Mouse (Mus musculus) liver, embryonic 15.5 days (tissue): Measurements from ENCODE around the gene P3h4. TPM values are rescaled to one million over a fixed set of nuclear protein-coding genes. Genes with fewer than 3 reads are reported as not detected.
"Not testable (repeated sequence)": the region's sequence is repeated elsewhere in the genome, so short reads cannot be mapped to it uniquely, and the experiment has no call there.

Source experiments
- ATAC-seq: fragments of 200-750 bp; cut with Nextera tagmentation; 2 replicates; pipeline ENCODE4 v1.8.0; 2017; ENCODE audit warnings: moderate number of reproducible peaks, mild to moderate bottlenecking, moderate library complexity; ENCODE audit not compliant: insufficient read depth
- H3K27ac ChIP-seq: fragments of 300-500 bp; sonication (generic); replicated peaks from 2 replicates; pipeline ENCODE4 v1.5.1; 2015; ENCODE audit warnings: mild to moderate bottlenecking, inconsistent platforms
- H3K27me3 ChIP-seq: fragments of 300-500 bp; sonication (generic); 2 replicates; pipeline ENCODE4 v1.6.1; 2015; ENCODE audit warnings: mild to moderate bottlenecking, inconsistent platforms
- H3K36me3 ChIP-seq: fragments of 300-500 bp; sonication (generic); replicated peaks from 2 replicates; pipeline ENCODE4 v1.6.1; 2015; ENCODE audit warnings: moderate library complexity, mild to moderate bottlenecking, inconsistent platforms
- H3K4me1 ChIP-seq: fragments of 300-500 bp; sonication (generic); replicated peaks from 2 replicates; pipeline ENCODE4 v1.6.1; 2015; ENCODE audit warnings: inconsistent platforms
- H3K4me2 ChIP-seq: fragments of 300-500 bp; sonication (generic); 2 replicates; pipeline ENCODE4 v1.6.1; 2015; ENCODE audit warnings: moderate library complexity, mild to moderate bottlenecking, inconsistent platforms
- H3K4me3 ChIP-seq: fragments of 300-500 bp; sonication (generic); replicated peaks from 2 replicates; pipeline ENCODE4 v1.5.1; 2015; ENCODE audit warnings: mild to moderate bottlenecking, inconsistent platforms
- H3K9ac ChIP-seq: fragments of 300-500 bp; sonication (generic); 2 replicates; pipeline ENCODE4 v1.6.1; 2015; ENCODE audit warnings: moderate library complexity, mild to moderate bottlenecking, inconsistent platforms
- H3K9me3 ChIP-seq: fragments of 300-500 bp; sonication (generic); replicated peaks from 2 replicates; pipeline ENCODE4 v1.6.1; 2016; ENCODE audit warnings: inconsistent platforms
- WGBS: fragments of 180-500 bp; shearing (Covaris S2); methylation state at CpG from one replicate; pipeline ENCODE4 v1.1.7; 2015; ENCODE audit warnings: mixed read lengths; ENCODE audit not compliant: insufficient replicate concordance; 5-methylcytosine and 5-hydroxymethylcytosine counted together
- polyA plus RNA-seq: library from polyadenylated mRNA; unstranded; fragments of >200 nt; fragmentation: Nextera tagmentation; extraction: Ambion mirVana; gene quantifications from 2 replicates; pipeline ENCODE4 v1.2.1, GENCODE M21; 2015

P3h4 gene
- polyA plus RNA-seq, 1 experiment from 2014 or later = 3.6 TPM

DNA sequence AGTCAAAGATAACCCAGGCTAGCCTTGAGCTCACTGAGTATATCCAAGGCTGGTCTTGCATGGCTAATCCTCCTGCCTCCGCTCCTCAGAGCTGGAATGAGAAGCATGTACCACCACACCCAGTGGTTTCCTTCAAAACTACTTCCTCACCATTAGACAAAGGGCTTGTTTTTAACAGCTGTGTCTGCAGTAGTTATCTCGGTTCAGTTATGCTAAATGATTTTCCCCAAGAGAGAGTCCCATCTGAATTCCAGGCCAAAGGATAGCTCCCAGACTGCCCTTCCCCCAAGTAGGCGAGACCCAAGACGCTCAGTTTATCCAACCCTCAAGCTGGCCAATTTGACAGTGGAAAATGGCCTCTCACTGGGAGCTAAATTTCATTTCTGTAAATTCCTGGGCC, 38.6 kb downstream of the P3h4 start:
- ATAC-seq = no peak
- Histone ChIP-seq H3K4me2 (no peak overlapping the region), H3K27ac (no peak overlapping the region), H3K36me3 (peaks cover 39% of the 10 kb centered on the region), H3K4me1 (no peaks in the 10 kb centered on the region), H3K9ac (no peak overlapping the region), H3K27me3 (no peaks in the 10 kb centered on the region), H3K4me3 (no peak overlapping the region), H3K9me3 (no peaks in the 10 kb centered on the region)
- 53% methylated on average over 4 of the region's 4 CpGs for WGBS

DNA sequence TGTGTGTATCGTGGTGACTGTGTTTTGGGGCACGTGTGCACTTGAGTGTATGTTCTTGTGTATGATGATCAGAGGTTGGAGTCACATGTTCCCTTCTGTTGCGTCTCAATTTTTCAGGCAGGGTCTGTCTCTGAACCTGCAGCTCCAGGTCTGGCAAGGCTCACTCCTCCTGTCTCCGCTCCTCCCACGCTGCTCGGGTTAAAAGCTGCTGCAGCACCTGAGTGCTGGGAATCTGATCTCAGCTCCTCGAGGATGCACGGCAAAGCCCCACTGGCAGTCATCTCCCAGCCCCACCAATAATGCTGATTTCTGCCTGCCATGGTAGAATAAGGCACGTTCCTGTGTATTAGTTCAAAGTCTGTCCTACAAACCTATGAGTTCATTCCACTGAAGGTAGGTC, 39.5 kb downstream of the P3h4 start:
- Histone ChIP-seq H3K27ac (no peak overlapping the region), H3K9ac (no peak overlapping the region), H3K27me3 (no peaks in the 10 kb centered on the region), H3K4me2 (no peak overlapping the region), H3K36me3 (peaks cover 33% of the 10 kb centered on the region), H3K4me1 (no peaks in the 10 kb centered on the region), H3K4me3 (no peak overlapping the region), H3K9me3 (no peaks in the 10 kb centered on the region)
- 72% methylated on average over 9 of the region's 9 CpGs for WGBS
- ATAC-seq = no peak

DNA sequence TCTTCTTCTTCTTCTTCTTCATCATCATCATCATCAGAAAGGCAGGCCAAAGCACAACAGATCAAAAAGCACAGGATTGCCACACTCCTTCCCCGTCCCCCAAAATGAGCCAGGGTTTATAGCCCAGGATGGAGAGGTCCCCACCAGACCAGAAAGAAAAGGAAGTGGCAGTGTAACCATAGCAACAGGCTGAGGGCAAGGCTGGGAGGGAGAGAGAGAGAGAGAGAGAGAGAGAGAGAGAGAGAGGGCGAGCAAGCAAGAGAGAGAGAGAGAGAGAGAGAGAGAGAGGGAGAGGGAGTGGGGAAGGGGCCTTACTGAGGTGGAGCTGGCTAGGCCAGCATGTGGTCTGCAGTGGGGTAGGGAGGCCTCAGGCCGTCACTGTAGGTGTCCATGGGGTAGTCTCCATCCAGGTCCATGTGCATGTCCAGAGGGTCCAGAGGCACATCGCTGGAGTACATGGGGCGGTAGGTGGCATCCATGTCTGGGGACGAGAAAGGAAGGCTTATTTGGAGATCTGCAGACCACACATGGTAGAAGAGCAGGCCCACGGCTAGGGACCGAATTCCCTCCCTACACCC, 42.6 kb downstream of the P3h4 start:
- Histone ChIP-seq H3K4me2 (no peak overlapping the region), H3K4me3 (no peak overlapping the region)
- no peak for ATAC-seq

DNA sequence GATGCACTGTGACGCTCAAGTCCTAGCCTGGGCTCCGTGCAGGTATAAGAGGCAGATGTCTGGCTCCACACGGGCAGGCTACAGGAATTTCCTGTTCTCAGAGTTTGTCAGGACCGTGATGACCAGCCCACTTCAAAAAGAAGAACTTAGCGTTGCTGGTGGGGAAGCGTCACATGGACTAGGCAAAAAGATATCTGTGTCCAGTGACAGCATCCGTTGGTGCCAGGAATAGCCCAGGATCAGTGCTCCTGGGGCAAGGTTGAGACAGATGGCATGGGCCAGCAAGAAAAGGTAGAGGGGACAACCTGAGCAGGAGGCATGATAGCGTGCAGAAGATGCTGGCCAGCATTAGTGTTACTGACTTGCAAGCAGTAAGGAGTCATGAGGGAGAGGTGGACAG, 44.8 kb downstream of the P3h4 start:
- Histone ChIP-seq H3K4me3 (no peak overlapping the region), H3K27ac (no peak overlapping the region), H3K4me1 (no peaks in the 10 kb centered on the region), H3K27me3 (no peaks in the 10 kb centered on the region), H3K4me2 (no peak overlapping the region), H3K9me3 (no peaks in the 10 kb centered on the region), H3K36me3 (peaks cover 8% of the 10 kb centered on the region; the same call in 1 of the 2 replicates), H3K9ac (no peak overlapping the region)
- no peak for ATAC-seq
- WGBS = 27% methylated on average over 8 of the region's 8 CpGs

More for the DNA sequence above, 42.6 kb downstream of the P3h4 start:
- WGBS = 62% methylated on average over 7 of the region's 8 CpGs
- Histone ChIP-seq H3K9me3 (no peaks in the 10 kb centered on the region), H3K36me3 (peaks cover 25% of the 10 kb centered on the region), H3K9ac (no peak overlapping the region), H3K27me3 (no peaks in the 10 kb centered on the region), H3K27ac (no peak overlapping the region), H3K4me1 (no peaks in the 10 kb centered on the region)

DNA sequence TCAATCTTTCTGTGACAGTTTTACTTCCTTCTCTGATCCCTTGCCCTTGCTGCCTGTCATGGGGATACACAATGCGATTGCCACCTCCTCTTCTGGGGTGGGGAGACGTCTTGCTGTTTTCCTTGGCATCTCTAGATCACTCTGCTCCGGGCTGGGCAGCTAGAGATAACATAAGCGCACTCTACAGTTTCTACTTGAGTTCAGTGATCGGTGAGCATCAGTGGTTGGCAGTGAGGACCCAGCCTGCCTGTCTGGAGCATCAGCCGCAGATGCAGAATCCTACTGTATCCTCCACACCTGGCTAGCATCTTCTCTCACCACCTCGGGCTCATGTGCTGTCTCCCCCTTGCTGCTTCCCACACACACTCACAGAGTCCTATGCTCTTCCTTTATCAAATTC, 45.5 kb downstream of the P3h4 start:
- Histone ChIP-seq H3K9me3 (no peaks in the 10 kb centered on the region), H3K27me3 (peaks cover 3% of the 10 kb centered on the region; the same call in 1 of the 2 replicates), H3K4me2 (no peak overlapping the region), H3K4me1 (no peaks in the 10 kb centered on the region), H3K4me3 (no peak overlapping the region), H3K9ac (no peak overlapping the region), H3K27ac (no peak overlapping the region), H3K36me3 (peaks cover 8% of the 10 kb centered on the region; the same call in 1 of the 2 replicates)
- no peak for ATAC-seq
- 51% methylated on average over 7 of the region's 7 CpGs for whole genome bisulfite sequencing

DNA sequence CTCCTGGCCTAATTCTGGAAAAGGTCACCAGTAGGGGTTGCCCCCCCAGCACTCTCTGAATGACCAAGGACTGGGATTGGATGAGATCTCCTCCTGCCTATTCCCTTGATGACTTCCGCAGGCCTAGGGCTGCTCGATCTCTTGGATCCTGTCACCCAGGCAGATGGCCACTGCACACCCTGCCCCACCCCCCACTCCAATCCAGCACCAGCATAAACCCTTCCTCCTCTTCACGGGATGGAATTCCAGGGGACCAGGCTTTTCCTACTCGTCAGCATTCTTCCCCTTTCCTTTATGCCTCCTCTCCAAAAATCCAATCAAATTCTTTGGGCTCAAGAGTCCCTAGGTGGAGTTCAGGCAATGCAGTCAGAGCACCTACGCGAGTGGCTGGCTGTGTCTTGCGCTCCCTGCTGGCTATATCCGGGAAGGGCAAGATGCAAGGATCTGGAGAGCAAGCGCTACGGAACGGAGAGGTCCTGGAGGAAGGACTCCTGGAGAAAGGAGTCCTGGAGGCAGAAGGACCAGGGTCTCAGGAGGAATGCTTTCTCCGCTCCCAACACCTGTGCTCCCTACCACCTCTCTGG, 51.6 kb downstream of the P3h4 start:
- Histone ChIP-seq H3K4me3 (no peak overlapping the region), H3K9me3 (no peaks in the 10 kb centered on the region), H3K36me3 (no peaks in the 10 kb centered on the region), H3K4me1 (0 out of 2 replicates have a peak, but pooled peaks cover 2% of the 10 kb centered on the region), H3K9ac (no peak overlapping the region), H3K4me2 (no peak overlapping the region), H3K27me3 (peaks cover 42% of the 10 kb centered on the region), H3K27ac (no peak overlapping the region)
- ATAC-seq = no peak
- 14% methylated on average over 12 of the region's 12 CpGs for WGBS

DNA sequence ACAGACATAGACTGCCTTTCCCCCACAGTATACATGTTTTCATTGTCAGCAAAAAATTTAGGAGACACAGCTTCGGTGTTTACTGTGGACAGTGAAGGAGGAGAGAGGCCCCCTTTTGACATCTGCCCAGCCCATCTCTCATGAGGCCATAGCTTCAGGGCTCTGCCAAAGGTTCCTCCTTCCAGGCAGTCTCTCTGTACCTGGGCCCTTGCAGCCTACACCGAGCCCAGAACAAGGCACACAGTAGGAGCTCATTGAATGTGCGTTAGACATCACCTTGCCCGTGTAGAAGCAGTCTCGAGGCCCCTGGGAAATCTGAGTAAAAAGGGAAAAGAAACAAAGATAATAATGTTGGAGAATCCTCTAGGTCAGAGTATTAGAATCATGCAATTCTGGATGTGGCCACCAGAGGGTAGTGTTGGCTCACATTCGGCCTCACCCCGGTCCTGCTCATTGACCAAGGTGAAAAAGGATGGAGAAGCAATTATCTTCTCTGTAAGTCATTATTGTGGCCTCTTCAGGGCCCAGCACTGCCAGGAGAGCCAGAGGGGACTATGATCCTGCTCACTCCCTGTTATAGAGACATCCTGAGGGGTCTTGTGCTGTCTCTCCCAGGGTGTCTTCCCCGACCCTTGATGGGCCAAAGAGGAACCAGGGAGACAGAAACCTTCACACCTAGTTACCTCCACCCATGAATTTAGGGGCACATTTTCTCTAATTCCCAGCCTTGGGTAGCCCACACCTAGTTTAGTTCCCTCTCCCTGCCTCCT, 52.2 kb downstream of the P3h4 start:
- H3K9ac ChIP-seq = no peak overlapping the region
- H3K36me3 ChIP-seq = no peaks in the 10 kb centered on the region
- H3K4me2 ChIP-seq = no peak overlapping the region
- 0 out of 2 replicates have a peak, but pooled peaks cover 2% of the 10 kb centered on the region for H3K4me1 ChIP-seq
- peaks cover 49% of the 10 kb centered on the region for H3K27me3 ChIP-seq
- no peak overlapping the region for H3K27ac ChIP-seq
- no peak overlapping the region for H3K4me3 ChIP-seq
- no peaks in the 10 kb centered on the region for H3K9me3 ChIP-seq
- 11% methylated on average over 8 of the region's 8 CpGs for WGBS
- no peak for ATAC-seq

DNA sequence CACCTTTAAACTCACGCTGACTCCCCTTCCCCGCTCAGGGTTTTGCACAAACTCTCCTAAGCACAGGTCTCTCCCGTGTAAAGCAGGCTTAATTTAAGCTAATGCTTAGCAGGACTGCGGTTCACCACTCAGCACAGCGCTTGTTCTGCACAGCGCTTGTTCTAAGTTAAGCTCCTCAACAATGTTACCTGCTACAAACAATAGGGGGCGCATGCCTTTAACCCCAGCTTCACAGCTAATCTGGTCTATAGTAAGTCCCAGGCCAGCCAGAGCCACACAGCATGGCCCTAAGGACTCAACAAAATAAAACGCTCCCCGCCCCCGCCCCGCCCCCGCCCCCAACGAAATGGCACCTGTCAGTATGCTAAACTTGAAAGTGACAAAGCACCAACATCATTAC, 53.6 kb downstream of the P3h4 start:
- not testable (repeated sequence) for H3K9ac ChIP-seq, H3K9me3 ChIP-seq, H3K36me3 ChIP-seq, H3K4me2 ChIP-seq, H3K4me1 ChIP-seq, H3K27ac ChIP-seq, H3K4me3 ChIP-seq
- no CpG with 5 or more reads among the region's 13 CpGs for WGBS
- peaks cover 62% of the 10 kb centered on the region for H3K27me3 ChIP-seq
- peak; percentile 30 for ATAC-seq

DNA sequence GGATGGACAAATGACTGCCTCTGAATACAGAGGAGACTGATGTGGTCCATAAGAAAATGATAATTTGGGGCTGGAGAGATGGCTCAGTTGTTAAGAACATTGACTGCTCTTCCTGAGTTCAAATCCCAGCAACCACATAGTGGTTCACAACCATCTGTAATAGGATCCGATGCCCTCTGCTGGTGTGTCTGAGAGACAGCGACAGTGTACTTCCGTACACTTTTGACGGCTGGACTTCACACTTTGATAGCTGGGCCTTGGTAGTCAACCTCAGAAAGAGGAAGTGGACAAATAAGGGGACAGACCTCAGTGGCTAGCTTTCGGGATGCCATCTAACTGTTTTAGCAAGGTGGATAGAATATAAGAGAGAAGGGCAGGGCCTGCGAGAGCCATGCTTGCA, 54.5 kb downstream of the P3h4 start:
- 37% methylated on average over 6 of the region's 6 CpGs for WGBS
- no peak overlapping the region for H3K9ac ChIP-seq
- no peak for ATAC-seq
- peaks cover 15% of the 10 kb centered on the region for H3K4me1 ChIP-seq
- peaks cover 71% of the 10 kb centered on the region for H3K27me3 ChIP-seq
- H3K4me3 ChIP-seq = no peak overlapping the region
- H3K9me3 ChIP-seq = no peaks in the 10 kb centered on the region
- H3K27ac ChIP-seq = no peak overlapping the region
- H3K4me2 ChIP-seq = no peak overlapping the region
- H3K36me3 ChIP-seq = no peaks in the 10 kb centered on the region
